Mouse (Mus musculus): ENCODE measurements around the gene Adam19.

- TF ChIP-seq POLR2A (IDR thresholded peaks at IDR 0.05; ENCODE audit: borderline replicate concordance, extremely low read depth, insufficient read depth, insufficient read length, poor library complexity, severe bottlenecking) (no peak), CTCF (IDR thresholded peaks at IDR 0.05; ENCODE audit: borderline replicate concordance, extremely low read depth, insufficient read depth, insufficient read length) (no peak)
Measured at GRCm38 (mm10) chr11:46120084-46120483, 64.3 kb downstream of the Adam19 start.

Data from brain, embryonic 14.5 days (tissue).